Mouse (Mus musculus) spleen, adult 2 months (tissue): ENCODE data around the gene Mapk14.

Experiments used
- CTCF ChIP-seq: fragments of 200-500 bp; IDR thresholded peaks from 2 replicates; pipeline ENCODE4 v1.5.1; 2011; ENCODE audit warnings: mild to moderate bottlenecking, inconsistent platforms; ENCODE audit not compliant: insufficient read depth, insufficient read length, insufficient replicate concordance; ENCODE audit errors: extremely low read depth
- POLR2A ChIP-seq: fragments of 200-500 bp; IDR thresholded peaks from 2 replicates; pipeline ENCODE4 v1.6.1; 2011; ENCODE audit warnings: low read depth, low read length, inconsistent platforms

- TF ChIP-seq POLR2A: no peak
- no peak for TF ChIP-seq CTCF
Measured at GRCm38 (mm10) chr17:28739244-28739643, 48.1 kb downstream of the Mapk14 start.
